Mouse (Mus musculus) monocyte, adult 5-6 weeks (primary cell): Measurements from ENCODE around the gene Olfr60. TPM values are rescaled to one million over a fixed set of nuclear protein-coding genes. Genes with fewer than 3 reads are reported as not detected.

Source experiments
- ATAC-seq: fragments of 153-309, 156-312 bp; replicated peaks from 2 replicates; pipeline ENCODE4 v1.8.0; 2017; ENCODE audit warnings: mild to moderate bottlenecking; ENCODE audit not compliant: low TSS enrichment, insufficient number of reproducible peaks, severe bottlenecking, poor library complexity, low FRiP score
- total RNA-seq: library from RNA; stranded (forward); fragments of 200-1000, 200-491, 200-594 nt; gene quantifications from 3 replicates; pipeline ENCODE4 v1.2.3, GENCODE M21; 2017

The Olfr60 gene
- total RNA-seq, result not detected in 3 replicates

- no peak for ATAC-seq
These were observed at the start of gene Olfr60 for GRCm38 (mm10) chr7:140361571-140361970. Olfr60 (minus strand) TSS chr7:140361671.

GRCm38 (mm10) chr7:140402818-140403217 lies 41.3 kb upstream of the Olfr60 start, which contains the start of gene Olfr531:
Olfr531 (minus strand) TSS chr7:140402918.
- ATAC-seq, result no peak

GRCm38 (mm10) chr7:140376911-140377310 lies 15.4 kb upstream of the Olfr60 start:
- no peak for ATAC-seq

- ATAC-seq, result no peak
These were observed 14.8 kb upstream of the Olfr60 start, which contains the start of gene Olfr530 for GRCm38 (mm10) chr7:140376231-140376630. Olfr530 (minus strand) TSS chr7:140376331.

GRCm38 (mm10) chr7:140374300-140374699 lies 12.8 kb upstream of the Olfr60 start:
- ATAC-seq, result no peak

GRCm38 (mm10) chr7:140333717-140334116 lies 27.8 kb downstream of the Olfr60 start, which contains the start of gene Olfr527:
Olfr527 (plus strand) TSS chr7:140334017.
- ATAC-seq, result no peak

- ATAC-seq, result no peak
These were observed 31.6 kb downstream of the Olfr60 start for GRCm38 (mm10) chr7:140329766-140330304.

GRCm38 (mm10) chr7:140321135-140321534 lies 40.3 kb downstream of the Olfr60 start:
- ATAC-seq, result no peak

GRCm38 (mm10) chr7:140320558-140320957 lies 40.9 kb downstream of the Olfr60 start, which contains the start of gene Olfr525:
Olfr525 (plus strand) TSS chr7:140320858.
- ATAC-seq, result no peak

- ATAC-seq, result no peak
These were observed 41.5 kb downstream of the Olfr60 start for GRCm38 (mm10) chr7:140319861-140320385.

GRCm38 (mm10) chr7:140299416-140299815 lies 62.1 kb downstream of the Olfr60 start:
- no peak for ATAC-seq

- ATAC-seq, result no peak
These were observed 64.6 kb downstream of the Olfr60 start for GRCm38 (mm10) chr7:140296876-140297275.

- no peak for ATAC-seq
These were observed 65.7 kb downstream of the Olfr60 start for GRCm38 (mm10) chr7:140295746-140296145.

Other genes with a start within 250 kb of the Olfr60 start
- gene Paox, start 245.9 kb downstream of the Olfr60 start, total RNA-seq, result 0.87 to 1.5 TPM (median 1.2 TPM) in 3 replicates
- 37.8 to 42.3 TPM (median 41.5 TPM) in 3 replicates for gene Echs1, start 245.2 kb downstream of the Olfr60 start, total RNA-seq
- gene Mtg1, start 224.1 kb downstream of the Olfr60 start, total RNA-seq, result 3.7 to 7.6 TPM (median 4.4 TPM) in 3 replicates
- gene Sprn, start 206.8 kb downstream of the Olfr60 start, total RNA-seq, result not detected in 3 replicates
- not detected in 3 replicates for gene Olfr522, start 196.9 kb downstream of the Olfr60 start, total RNA-seq
- not detected in 3 replicates for gene Olfr523, start 188.5 kb downstream of the Olfr60 start, total RNA-seq
- gene Olfr524, start 155.7 kb downstream of the Olfr60 start, total RNA-seq, result not detected in 3 replicates
- gene Cd163l1, start 143.4 kb downstream of the Olfr60 start, total RNA-seq, result 0.39 to 0.48 TPM in 2 of 3 replicates, not detected in the other
- 0.85 to 2.5 TPM in 2 of 3 replicates, not detected in the other for gene 5830411N06Rik, start 114.4 kb downstream of the Olfr60 start, total RNA-seq
- gene Olfr525, start 40.8 kb downstream of the Olfr60 start, total RNA-seq, result not detected in 3 replicates
- not detected in 3 replicates for gene Olfr527, start 27.7 kb downstream of the Olfr60 start, total RNA-seq
- not detected in 3 replicates for gene Olfr530, start 14.7 kb upstream of the Olfr60 start, total RNA-seq
- gene Olfr531, start 41.2 kb upstream of the Olfr60 start, total RNA-seq, result 0.10 TPM in 1 of 3 replicates, not detected in the others
- gene Olfr532, start 60.0 kb upstream of the Olfr60 start, total RNA-seq, result not detected in 3 replicates
- gene Olfr533, start 101.7 kb upstream of the Olfr60 start, total RNA-seq, result not detected in 3 replicates
- gene Olfr535, start 122.5 kb upstream of the Olfr60 start, total RNA-seq, result not detected in 3 replicates
- not detected in 3 replicates for gene Olfr536, start 145.7 kb upstream of the Olfr60 start, total RNA-seq
- not detected in 3 replicates for gene Olfr538, start 206.2 kb upstream of the Olfr60 start, total RNA-seq
- gene Olfr46, start 239.6 kb upstream of the Olfr60 start, total RNA-seq, result 0.10 to 0.19 TPM in 2 of 3 replicates, not detected in the other